Mouse (Mus musculus) right cerebral cortex, postnatal 4 days (tissue): ENCODE measurements at regions not wholly inside any gene's neighbourhood (a gene's known extent, or its start where the extent isn't known, plus 50 kb on each side); places are given as distances from the start of the nearest gene placed in this dataset.
A peak's percentile ranks its signal among the peaks of the same experiment; 100 is the strongest.

Experiments
- DNase-seq: peaks from one replicate; pipeline ENCODE4 v3.0.0-alpha.2; 2022

DNA sequence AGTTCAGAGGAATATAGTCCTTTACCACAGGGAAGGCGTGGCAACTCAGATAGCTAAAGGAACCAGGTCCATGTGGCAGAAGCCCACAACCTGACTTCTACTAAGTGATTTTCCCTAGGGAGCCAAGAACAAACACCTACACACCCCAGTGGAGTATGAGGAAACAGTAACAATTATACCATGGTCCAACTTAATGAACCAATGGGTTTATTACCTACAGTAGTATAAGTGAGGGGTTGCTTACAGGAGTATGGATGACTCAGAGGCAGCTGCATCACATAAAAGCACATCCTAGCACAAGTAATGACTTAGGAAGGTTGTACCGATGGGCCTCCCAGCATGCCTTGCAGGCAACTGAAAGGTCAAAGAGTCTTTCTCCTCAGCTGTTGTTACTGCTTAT lies 98.7 kb upstream of the Cul1 start:
- no peak for DNase-seq

DNA sequence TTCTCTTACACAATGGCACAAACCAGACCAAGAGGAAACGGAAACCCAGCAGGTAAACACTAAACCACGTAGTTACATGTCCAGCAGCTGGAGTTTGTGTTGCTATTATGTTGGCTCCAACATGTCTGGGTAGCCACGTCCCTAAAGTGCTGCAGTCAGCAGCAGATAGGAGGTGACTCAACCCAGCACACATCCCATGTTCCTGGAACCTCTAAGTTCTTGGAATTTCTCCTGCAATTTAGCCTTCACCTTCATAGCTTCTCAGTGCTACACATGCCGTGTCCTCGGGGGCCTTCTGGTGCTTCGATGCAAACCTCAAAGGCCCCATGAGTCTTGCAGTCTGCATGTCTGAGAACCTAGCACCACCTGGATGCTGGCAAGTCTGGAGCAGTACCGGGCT lies 97.7 kb upstream of the Cul1 start:
- DNase-seq = no peak

DNA sequence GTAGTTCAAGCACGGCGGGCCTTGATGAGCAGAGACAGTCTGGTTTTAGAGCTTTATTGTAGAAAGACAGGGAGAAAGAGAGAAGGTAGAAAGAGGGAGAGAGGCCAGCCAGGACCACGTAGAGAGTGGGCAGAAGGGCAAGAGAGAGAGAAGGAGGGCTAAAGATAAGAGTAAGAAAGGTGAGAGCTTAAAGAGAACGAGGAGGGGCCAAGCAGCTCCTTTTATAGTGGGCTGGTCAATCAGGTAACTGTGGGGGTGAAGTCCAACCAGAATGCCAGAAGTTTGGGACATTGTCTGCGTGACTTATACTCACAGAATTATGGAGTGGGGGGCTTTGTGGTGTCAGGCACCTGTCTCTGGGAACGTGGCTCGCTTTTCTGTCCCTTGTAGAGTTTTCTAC lies 96.7 kb upstream of the Cul1 start:
- DNase-seq = no peak

DNA sequence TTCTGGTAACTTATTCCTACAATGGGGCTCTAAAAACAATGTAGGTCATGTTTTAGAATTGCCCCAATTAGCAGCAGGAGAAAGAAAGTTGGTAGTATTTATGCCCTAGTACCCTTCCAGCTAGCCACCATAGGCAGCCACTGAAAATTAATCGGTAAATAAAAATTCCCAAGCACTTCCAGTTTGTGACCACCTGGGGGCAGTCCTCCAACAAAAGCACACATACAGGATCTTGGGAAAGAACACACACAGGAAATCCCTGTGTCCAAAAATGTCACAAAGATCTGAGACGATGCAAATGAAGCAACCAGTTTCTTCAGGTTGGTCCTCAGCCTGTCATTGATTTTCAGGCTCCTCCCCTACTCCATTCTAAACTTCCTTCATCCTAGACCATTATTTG lies 94.5 kb upstream of the Cul1 start:
- DNase-seq = peak; percentile 32

DNA sequence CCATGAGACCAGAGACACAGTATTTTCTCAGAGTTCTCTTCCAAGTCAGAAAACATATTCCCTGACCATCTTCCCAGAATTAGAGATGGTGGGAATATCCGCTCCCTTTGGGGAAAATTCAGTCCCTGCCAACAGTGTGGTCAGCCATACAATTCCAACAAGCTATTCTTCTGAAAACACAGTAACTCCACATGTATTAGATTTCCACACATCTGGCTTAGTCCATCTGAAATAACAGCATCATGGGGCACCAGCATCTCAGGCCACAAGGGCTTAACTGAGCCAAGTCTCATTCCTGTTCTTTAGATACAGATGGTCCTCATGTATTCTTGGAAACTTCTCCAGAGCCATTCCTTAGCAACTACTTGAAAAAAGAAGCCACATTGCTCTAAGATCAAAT lies 89.2 kb upstream of the Cul1 start:
- DNase-seq = no peak

DNA sequence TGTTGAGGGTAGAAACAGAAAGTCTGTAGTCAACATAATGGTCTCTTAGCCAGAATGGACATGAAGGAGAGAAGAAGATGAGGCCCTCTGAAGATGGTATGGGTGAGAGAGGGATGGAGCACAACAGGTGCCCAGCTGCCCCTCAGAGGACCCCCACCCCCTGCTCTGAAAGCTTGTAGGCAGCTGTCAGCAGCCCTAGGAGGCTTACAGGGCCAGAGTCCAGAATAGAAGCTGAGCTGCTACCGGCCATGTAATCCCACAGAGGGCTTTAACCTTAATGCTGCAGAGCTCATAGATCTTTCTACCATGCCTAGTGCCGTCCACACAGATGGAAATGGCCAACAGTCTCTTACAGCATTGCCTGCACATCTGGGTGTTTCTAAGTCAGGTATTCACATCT lies 88.6 kb upstream of the Cul1 start:
- no peak for DNase-seq

DNA sequence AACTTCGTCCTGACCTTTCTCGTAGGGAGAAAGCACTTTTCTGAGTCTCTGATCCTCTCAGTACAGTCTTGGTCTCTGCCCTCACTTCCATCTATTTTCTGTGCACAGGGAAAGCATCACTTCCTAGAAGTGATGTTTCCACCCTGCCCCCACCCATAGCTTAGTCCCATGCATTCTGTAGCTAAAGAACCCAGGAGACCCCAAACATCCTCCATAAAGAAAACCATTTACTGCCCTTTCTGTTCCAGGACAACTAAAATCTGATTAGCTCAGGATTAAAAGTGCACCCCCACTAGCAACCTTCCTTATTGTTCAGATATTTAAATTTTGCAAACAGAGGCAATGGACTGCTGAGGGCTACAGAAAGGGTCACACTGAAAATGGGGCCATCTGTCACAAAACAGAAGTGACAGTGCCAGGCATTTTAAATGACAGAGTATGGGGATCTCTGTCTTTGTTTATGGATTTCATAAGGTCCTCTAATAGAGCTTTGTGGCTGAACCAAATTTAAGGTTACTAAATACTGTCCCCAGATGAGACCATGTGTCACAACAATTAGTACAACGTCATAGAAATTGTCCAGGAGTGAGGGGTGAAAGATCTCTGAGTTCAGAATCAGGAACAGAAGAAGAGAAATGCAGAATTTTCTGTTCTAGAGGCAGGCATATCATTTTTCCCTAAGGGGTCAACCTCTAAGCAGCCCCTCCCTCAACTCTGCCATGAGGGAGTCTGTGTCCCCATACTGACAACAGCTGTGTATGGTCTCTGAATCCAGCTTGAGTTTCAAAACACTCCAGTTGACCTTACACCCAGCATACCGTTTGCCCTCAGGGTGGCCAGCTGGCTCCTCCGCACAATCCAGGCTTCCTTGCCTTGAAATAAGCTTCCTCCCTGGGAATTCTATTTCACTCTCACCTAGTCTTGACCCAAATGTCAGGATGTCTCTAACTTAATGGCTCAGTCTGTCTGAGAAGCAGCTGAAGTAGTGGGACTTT lies 87.2 kb upstream of the Cul1 start:
- no peak for DNase-seq

DNA sequence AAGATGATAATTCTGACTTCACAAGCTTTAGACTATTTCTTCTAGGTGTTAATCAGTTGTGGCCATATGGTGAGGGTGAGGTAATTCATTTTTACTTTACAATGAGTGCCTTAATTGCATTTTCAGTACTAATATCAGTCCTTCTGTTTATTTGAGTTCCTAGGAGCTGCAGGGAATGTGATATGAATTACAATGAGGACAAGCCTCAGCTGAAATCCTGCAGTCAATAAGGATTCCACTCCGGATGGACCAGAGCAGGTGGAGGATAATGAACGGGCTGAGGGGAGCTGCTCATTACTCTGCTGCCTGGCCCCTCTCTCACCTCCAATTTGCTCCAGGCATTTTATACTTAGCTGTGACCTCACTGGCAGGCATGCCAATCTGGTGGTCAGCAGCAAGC lies 85.7 kb upstream of the Cul1 start:
- DNase-seq = no peak

DNA sequence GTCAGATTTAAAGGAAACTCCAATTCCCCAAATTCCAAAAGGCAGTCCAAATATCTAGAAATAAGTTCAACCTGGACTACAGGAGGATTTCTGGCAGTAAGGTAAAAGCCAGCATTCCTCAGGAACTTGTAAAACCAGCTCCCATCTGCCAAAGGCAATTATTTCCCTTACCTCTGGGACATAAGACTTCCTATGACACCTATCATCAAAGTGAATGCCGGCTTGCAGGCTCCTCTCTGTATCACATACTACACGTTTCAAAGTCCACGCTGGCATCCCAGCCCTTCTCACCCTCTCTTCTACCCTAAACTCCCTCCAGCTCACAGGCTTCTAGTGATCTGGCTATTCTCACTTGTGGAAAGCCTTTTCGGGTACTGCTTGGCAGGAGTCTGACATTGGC lies 77.5 kb upstream of the Cul1 start:
- DNase-seq = no peak

DNA sequence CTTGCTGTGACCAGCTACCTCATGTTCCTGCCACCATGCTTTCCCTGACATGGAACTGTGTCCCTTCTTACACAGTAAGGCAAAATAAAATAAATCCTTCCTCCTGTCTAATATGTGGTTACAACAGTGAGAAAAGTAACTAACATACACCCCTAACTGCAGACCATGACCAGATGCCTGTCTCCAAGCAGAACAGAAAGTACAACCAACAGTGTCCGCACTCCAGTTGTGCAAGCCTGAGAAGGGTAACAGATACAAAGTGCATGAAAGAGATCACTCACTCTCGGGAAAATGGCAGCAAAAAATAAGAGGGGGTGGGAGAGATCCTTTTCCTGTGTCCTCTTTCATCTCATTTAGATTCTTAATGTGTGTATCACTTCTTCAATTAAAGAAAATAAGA lies 71.7 kb upstream of the Cul1 start:
- DNase-seq = no peak

DNA sequence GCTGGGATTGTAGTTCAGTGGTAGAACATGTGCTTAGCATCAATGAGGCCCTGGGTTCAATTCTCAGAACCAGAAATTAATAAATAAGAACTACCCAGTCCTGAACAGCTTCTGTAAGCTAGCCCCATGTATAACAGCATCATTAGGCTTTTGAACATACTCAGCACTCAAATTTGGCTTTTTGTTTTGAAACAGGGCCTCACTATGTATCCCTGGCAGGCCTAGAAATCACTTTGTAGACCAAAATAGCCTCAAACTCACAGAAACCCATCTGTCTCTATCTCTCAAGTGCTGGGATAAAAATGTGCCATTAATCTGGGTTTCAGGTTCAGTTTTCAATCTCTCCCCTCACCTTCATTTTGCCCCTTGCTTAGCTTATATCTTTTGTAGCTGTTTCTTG lies 66.6 kb upstream of the Cul1 start:
- DNase-seq = no peak

DNA sequence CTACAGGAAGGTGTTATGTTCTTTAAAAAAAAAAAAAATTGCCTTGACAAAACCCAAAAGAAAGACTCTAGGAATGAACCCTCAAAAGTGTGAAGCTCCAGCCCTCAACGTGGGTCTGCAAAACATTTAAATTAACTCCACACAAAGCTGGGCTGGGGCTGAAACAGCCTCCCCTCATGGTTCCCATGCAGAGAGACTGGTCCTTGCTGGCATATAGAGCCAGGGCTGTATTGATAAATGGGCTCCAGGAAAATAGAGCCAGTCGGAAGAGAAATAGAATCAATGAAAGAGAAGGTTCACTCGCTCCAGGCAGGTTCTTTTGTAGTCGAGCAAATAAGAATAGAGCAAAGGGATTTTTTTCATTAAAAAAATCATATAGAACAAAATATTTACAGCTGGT lies 63.3 kb upstream of the Cul1 start:
- DNase-seq = no peak

DNA sequence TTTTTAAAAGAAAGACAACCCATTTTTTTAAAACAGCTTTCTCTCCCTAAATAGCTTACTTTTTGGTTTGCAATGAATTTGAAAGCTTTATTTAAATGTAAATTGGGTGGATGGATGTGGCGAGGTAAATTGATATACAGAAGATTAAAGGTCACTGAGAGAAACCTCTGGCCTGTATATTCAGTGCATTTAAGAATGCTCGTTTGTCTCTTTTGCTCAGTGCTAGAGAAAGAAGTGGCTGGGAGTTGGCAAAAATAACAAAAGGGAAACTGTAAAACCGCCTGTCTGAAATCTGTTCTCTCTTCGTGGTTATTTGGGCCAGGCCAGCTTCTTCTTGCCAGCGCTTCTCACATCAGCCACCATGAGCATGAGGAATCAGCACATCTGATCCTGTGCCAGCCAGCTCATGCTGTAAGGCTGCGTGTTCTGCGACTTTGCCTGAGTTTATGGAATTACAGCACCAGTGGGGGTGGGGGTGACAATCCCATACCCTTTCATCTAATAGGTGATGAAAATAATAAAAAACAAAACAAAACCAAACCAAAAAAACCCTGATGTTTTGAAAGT lies 62.7 kb upstream of the Cul1 start:
- peak; percentile 49 for DNase-seq

DNA sequence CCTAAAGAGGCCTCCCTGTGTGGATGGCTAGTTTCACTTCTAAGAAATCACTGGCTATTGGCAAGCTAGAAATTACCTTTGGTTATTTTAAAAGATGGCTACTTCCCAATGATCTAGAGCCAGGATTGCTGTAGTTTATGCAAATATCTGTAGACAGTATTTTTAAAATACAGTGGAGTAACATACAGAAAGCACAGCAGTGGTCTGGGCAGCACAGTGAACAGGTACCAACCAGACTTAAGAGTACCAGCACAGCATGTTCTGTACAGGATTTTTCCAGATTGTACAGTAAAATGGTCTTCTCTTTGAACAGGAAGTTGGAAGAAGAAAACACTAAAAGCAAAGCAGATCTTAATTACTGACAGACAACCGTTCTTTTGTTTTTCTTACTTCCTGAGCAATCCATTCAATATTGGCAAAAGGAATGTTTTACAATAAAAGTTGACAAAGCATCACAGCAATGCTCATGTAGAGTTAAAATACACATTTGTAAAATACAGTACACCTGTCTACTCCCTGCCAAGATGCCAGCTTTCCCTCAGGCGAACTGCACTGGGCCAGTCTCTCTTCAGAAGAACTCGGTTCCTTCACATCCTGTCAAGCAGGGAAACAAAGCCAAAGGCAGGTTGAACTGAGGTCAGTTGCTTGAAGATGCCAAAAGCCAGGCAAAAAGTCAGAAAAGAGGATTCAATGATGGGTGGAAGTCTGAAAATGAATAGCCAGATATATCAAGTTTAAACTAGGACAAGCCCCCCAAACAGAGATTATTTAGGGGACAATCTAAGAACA lies 62.0 kb upstream of the Cul1 start:
- DNase-seq = no peak

DNA sequence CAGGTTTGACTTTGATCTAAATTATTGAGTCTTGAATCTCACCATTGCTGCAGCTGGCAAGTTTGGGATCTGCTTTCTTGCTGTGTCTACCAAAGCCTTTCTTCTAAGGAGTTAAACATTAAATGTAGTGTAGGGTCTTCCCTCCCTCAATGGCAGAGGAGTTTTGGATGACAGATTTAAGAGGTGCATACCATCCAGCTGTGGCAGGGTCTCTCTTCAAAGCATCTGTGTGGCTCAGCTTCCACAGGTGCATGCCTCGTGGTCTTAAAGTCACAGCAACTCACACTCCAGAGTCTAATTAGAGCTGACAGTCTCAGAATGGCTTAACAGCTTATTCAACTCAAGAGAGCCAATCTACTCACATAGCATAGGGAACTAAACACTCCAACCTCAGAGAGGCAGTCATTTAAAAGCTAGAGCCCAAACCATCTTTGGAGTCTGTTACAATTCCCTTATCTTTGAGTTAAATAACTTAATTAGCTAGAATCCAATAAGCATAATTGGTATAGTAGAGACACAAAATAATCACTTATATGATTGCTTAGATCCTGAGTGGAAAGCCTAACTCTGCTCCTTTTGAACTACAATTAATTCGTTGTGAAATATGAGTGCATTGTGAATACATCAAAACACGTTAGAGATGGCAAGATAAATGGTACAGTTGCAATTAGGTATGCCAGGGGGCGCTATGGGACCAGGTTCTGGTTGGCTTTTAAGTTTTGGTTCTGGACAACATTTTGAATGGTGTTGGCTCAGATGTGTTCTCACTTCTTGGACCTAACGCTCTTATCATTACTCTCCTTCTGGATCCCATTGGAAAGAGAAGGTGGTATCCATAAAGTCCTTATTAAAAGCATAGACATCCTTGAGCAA lies 57.5 kb upstream of the Cul1 start:
- no peak for DNase-seq
